Mouse (Mus musculus): Measurements from ENCODE around the gene Sptbn1. TPM values are rescaled to one million over a fixed set of nuclear protein-coding genes. Genes with fewer than 3 reads are reported as not detected.

Sptbn1 gene
- polyA plus RNA-seq, 1 experiment, result 294 TPM

DNA sequence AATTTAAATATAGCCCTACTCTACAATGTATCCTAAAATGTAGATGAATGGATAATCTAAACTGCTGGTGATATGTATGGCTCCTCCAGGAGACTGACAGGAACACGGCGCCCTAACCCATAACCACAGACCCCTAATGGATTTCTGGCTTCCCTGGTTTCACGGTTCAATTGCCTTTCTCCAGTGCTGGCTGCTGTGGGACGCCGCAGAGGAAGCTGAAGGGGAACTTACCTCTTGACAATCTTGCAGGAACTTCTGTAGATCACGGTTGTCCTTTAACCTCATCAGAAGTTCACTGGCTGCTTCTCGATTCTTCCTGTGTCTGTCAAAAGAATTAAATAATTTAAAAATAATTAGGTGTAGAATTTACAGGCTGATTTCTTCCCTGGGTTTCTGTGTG is 138.6 kb downstream of the Sptbn1 start:
- H3K4me1 ChIP-seq (ENCODE audit: control insufficient read depth, insufficient read depth, low read length), result peaks cover 6% of the 10 kb centered on the region
- 78% methylated on average over 7 of the region's 7 CpGs for WGBS
- no peak for DNase-seq
- H3K4me3 ChIP-seq (replicated peaks; ENCODE audit: extremely low read depth, low read depth, low read length), result no peak overlapping the region
- TF ChIP-seq CTCF (IDR thresholded peaks at IDR 0.05; ENCODE audit: insufficient read depth, low read length), result no peak
- no peak for TF ChIP-seq POLR2A (IDR thresholded peaks at IDR 0.05; ENCODE audit: borderline replicate concordance, extremely low read depth, low read depth, low read length)

DNA sequence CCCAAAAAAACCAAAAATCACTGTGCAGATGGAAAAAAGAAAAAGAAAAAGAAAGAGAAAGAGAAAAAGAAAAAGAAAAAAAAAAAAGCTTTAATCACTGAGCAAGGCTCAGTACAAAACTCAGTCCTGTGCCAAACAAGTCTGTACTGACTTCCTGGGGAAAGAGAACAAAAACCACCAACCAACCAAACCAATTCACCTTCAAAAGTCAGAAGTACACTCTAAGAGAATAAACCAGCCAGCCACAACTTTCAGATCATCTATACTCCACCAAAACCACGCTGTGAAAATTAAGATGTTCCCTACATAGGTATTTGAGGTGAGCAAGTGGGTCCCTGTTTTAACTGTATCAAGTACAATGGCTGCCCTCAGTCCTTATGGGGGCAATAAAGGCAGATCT is 141.1 kb downstream of the Sptbn1 start:
- H3K4me3 ChIP-seq (replicated peaks; ENCODE audit: extremely low read depth, low read depth, low read length), result no peak overlapping the region
- WGBS, result 77% methylated on average over 1 of the region's 1 CpGs
- H3K4me1 ChIP-seq (ENCODE audit: control insufficient read depth, insufficient read depth, low read length), result no peaks in the 10 kb centered on the region; the same call in 1 of the 2 replicates
- DNase-seq, result no peak
- TF ChIP-seq CTCF (IDR thresholded peaks at IDR 0.05; ENCODE audit: insufficient read depth, low read length) (no peak), POLR2A (IDR thresholded peaks at IDR 0.05; ENCODE audit: borderline replicate concordance, extremely low read depth, low read depth, low read length) (no peak)

- WGBS, result 62% methylated on average over 4 of the region's 4 CpGs
- H3K4me1 ChIP-seq (ENCODE audit: control insufficient read depth, insufficient read depth, low read length), result no peaks in the 10 kb centered on the region
- H3K4me3 ChIP-seq (replicated peaks; ENCODE audit: extremely low read depth, low read depth, low read length), result no peak overlapping the region
- TF ChIP-seq POLR2A (IDR thresholded peaks at IDR 0.05; ENCODE audit: borderline replicate concordance, extremely low read depth, low read depth, low read length), result no peak
- no peak for TF ChIP-seq CTCF (IDR thresholded peaks at IDR 0.05; ENCODE audit: insufficient read depth, low read length)
- no peak for DNase-seq
Measured at GRCm38 (mm10) chr11:30118038-30118437, 149.9 kb downstream of the Sptbn1 start.

DNA sequence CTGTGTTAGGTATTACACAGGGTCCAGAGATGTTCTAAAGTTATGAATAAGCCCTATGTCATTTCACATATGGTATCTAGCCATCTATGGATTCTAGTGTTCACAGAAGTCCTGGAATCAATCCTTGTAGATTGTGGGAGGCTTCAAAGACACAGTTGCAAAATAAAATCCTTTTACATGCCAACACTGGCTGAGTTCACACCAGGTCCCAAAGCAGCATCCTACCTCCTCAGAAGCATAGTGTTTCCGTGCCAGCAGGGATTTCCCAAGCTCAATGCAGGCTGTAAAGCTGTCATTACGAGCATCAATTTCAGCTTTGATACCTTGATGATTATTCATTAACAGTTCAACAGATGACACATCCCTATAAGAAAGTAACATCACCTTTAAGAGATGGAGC is 154.3 kb downstream of the Sptbn1 start:
- DNase-seq, result no peak
- H3K4me3 ChIP-seq (replicated peaks; ENCODE audit: extremely low read depth, low read depth, low read length), result no peak overlapping the region
- 84% methylated on average over 2 of the region's 2 CpGs for WGBS
- no peaks in the 10 kb centered on the region for H3K4me1 ChIP-seq (ENCODE audit: control insufficient read depth, insufficient read depth, low read length)
- TF ChIP-seq POLR2A (IDR thresholded peaks at IDR 0.05; ENCODE audit: borderline replicate concordance, extremely low read depth, low read depth, low read length) (no peak), CTCF (IDR thresholded peaks at IDR 0.05; ENCODE audit: insufficient read depth, low read length) (no peak)

DNA sequence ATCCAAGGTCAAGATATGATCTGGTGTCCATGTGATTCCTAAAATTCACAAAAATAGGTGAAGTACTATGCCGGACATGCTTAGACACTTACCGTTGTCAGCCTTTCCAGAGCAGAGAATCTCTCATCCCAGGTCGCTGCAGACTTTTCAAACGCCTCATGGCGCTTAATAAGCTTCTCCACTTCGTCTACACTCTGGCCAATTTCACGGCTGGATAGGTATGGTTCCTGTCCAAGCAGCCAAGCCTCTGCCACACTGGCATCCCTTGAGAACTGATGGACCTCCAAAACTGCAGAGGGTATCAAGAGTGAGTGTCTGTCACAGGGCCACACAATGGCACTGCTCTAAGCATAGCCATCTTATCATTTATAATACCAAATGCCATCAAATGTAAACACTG is 157.3 kb downstream of the Sptbn1 start:
- DNase-seq, result no peak
- 94% methylated on average over 7 of the region's 7 CpGs for WGBS
- TF ChIP-seq CTCF (IDR thresholded peaks at IDR 0.05; ENCODE audit: insufficient read depth, low read length) (no peak), POLR2A (IDR thresholded peaks at IDR 0.05; ENCODE audit: borderline replicate concordance, extremely low read depth, low read depth, low read length) (no peak)
- Histone ChIP-seq H3K4me1 (ENCODE audit: control insufficient read depth, insufficient read depth, low read length) (no peaks in the 10 kb centered on the region), H3K4me3 (replicated peaks; ENCODE audit: extremely low read depth, low read depth, low read length) (no peak overlapping the region)

DNA sequence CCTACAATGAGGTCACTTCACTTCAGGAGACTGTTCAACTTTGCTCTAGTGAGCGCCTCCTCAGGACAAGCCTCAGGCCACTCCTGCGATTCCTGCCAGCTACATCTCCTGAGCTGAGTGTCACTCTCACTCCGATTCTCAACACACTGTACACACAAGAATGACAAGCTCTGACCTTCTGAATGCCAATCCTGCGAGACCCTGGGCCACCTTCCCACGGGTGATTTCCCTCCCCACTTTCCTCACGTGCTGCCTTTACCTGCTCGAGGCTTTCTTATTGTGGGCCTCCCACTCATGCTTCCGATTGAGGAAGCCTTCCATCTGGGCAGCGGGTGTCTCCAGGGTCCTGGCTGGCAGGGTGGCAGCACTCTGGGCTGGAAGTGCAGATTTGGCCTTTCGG is 163.8 kb downstream of the Sptbn1 start:
- WGBS, result 90% methylated on average over 10 of the region's 10 CpGs
- no peak for DNase-seq
- no peak overlapping the region for H3K4me3 ChIP-seq (replicated peaks; ENCODE audit: extremely low read depth, low read depth, low read length)
- H3K4me1 ChIP-seq (ENCODE audit: control insufficient read depth, insufficient read depth, low read length), result peaks cover 2% of the 10 kb centered on the region; the same call in 1 of the 2 replicates
- TF ChIP-seq CTCF (IDR thresholded peaks at IDR 0.05; ENCODE audit: insufficient read depth, low read length) (no peak), POLR2A (IDR thresholded peaks at IDR 0.05; ENCODE audit: borderline replicate concordance, extremely low read depth, low read depth, low read length) (no peak)

DNA sequence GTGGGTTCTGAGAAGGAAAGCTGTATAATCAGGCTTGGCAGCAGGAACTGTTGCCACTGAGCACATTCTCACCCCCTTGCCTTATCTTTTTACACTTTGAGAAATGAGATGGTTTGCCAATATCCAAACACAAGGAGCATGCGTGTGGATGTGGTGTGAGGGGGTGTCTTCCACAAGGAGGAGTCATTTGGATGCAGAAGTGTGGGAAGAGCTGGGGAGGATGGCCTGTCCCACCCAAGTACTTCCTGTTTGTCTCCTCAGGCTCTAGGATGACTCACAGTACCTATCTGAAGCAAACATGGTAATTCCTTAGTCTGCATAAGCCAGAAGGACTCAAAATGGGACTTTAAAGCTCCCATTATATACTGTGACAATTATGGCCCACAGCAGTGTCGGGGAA is 165.4 kb downstream of the Sptbn1 start:
- H3K4me1 ChIP-seq (ENCODE audit: control insufficient read depth, insufficient read depth, low read length), result peaks cover 2% of the 10 kb centered on the region; the same call in 1 of the 2 replicates
- DNase-seq, result no peak
- TF ChIP-seq CTCF (IDR thresholded peaks at IDR 0.05; ENCODE audit: insufficient read depth, low read length), result no peak
- TF ChIP-seq POLR2A (IDR thresholded peaks at IDR 0.05; ENCODE audit: borderline replicate concordance, extremely low read depth, low read depth, low read length), result no peak
- 54% methylated on average over 2 of the region's 2 CpGs for WGBS
- H3K4me3 ChIP-seq (replicated peaks; ENCODE audit: extremely low read depth, low read depth, low read length), result no peak overlapping the region

DNA sequence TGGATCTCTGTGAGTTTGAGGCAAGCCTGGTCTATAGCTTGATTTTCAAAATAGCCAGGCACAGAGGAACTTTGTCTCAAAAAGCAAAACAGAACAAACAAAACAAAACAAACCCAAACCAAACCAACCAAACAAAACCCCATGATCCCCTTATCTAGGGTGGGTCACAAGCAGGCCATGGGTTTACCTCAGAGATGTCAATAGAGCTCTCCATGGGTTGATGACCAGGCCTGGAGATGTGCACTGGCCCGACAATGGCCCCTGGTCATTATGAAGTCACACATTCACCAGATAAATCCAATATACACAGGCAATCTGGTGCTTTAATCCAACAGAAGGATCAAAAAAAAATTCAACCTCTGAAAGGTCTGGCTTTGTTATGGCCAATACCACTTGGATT is 166.2 kb downstream of the Sptbn1 start:
- no peak overlapping the region for H3K4me3 ChIP-seq (replicated peaks; ENCODE audit: extremely low read depth, low read depth, low read length)
- TF ChIP-seq POLR2A (IDR thresholded peaks at IDR 0.05; ENCODE audit: borderline replicate concordance, extremely low read depth, low read depth, low read length), result no peak
- TF ChIP-seq CTCF (IDR thresholded peaks at IDR 0.05; ENCODE audit: insufficient read depth, low read length), result no peak
- no peak for DNase-seq
- WGBS, result 92% methylated on average over 1 of the region's 1 CpGs
- H3K4me1 ChIP-seq (ENCODE audit: control insufficient read depth, insufficient read depth, low read length), result peaks cover 2% of the 10 kb centered on the region; the same call in 1 of the 2 replicates

DNA sequence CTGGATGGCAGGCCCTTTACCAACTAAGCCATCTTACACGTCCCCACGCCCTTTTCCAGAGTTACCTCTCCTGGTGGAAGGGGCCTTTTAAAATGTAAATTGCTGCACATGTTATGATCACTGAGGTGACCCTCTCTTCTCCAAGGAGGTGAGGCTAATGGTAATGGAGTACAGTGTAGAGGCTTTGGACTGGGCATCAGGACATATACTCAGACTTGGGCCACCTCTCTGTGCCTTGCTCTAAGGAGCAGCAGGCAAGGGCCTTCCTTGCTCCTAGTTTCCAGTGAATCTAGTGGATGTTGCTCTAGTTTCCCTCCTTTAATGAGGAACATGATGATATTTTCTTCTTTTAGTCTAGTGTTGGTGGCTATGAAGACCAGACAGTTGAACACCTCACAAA is 166.8 kb downstream of the Sptbn1 start:
- 99% methylated on average over 2 of the region's 2 CpGs for WGBS
- peaks cover 2% of the 10 kb centered on the region; the same call in 1 of the 2 replicates for H3K4me1 ChIP-seq (ENCODE audit: control insufficient read depth, insufficient read depth, low read length)
- no peak for DNase-seq
- no peak overlapping the region for H3K4me3 ChIP-seq (replicated peaks; ENCODE audit: extremely low read depth, low read depth, low read length)
- TF ChIP-seq CTCF (IDR thresholded peaks at IDR 0.05; ENCODE audit: insufficient read depth, low read length) (no peak), POLR2A (IDR thresholded peaks at IDR 0.05; ENCODE audit: borderline replicate concordance, extremely low read depth, low read depth, low read length) (no peak)

GRCm38 (mm10) chr11:30099916-30100315 is 168.1 kb downstream of the Sptbn1 start:
- no peak for DNase-seq
- 50% methylated on average over 6 of the region's 6 CpGs for WGBS
- Histone ChIP-seq H3K4me3 (replicated peaks; ENCODE audit: extremely low read depth, low read depth, low read length) (no peak overlapping the region), H3K4me1 (ENCODE audit: control insufficient read depth, insufficient read depth, low read length) (peaks cover 8% of the 10 kb centered on the region; the same call in 1 of the 2 replicates)
- TF ChIP-seq CTCF (IDR thresholded peaks at IDR 0.05; ENCODE audit: insufficient read depth, low read length) (no peak), POLR2A (IDR thresholded peaks at IDR 0.05; ENCODE audit: borderline replicate concordance, extremely low read depth, low read depth, low read length) (no peak)

Data from lung, adult 2 months (tissue).